Mouse (Mus musculus): ENCODE results near the gene Fbxo36. TPM values are rescaled to one million over a fixed set of nuclear protein-coding genes. Genes with fewer than 3 reads are reported as not detected.

Fbxo36 gene
- polyA plus RNA-seq, 1 experiment from 2014 or later: 10.5 TPM

GRCm38 (mm10) chr1:84860360-84861254, 21.0 kb downstream of the Fbxo36 start:
- ATAC-seq (ENCODE audit: insufficient read depth, low FRiP score, low read depth): no peak
- no peaks in the 10 kb centered on the region for H3K9me3 ChIP-seq

GRCm38 (mm10) chr1:84861255-84861630, 21.6 kb downstream of the Fbxo36 start:
- Histone ChIP-seq H3K27ac (no peak overlapping the region), H3K9ac (no peak overlapping the region), H3K36me3 (no peaks in the 10 kb centered on the region), H3K4me1 (no peaks in the 10 kb centered on the region), H3K4me2 (no peak overlapping the region), H3K4me3 (replicated peaks) (no peak overlapping the region), H3K9me3 (no peaks in the 10 kb centered on the region), H3K27me3 (replicated peaks) (no peaks in the 10 kb centered on the region)
- no peak for ATAC-seq (ENCODE audit: insufficient read depth, low FRiP score, low read depth)
- 73% methylated on average over 1 of the region's 1 CpGs for WGBS

More at GRCm38 (mm10) chr1:84860360-84861254, 21.0 kb downstream of the Fbxo36 start:
- Histone ChIP-seq H3K4me1 (no peaks in the 10 kb centered on the region), H3K36me3 (no peaks in the 10 kb centered on the region), H3K27ac (no peak overlapping the region), H3K4me3 (replicated peaks) (no peak overlapping the region), H3K4me2 (no peak overlapping the region), H3K27me3 (replicated peaks) (no peaks in the 10 kb centered on the region), H3K9ac (no peak overlapping the region)
- 61% methylated on average over 10 of the region's 10 CpGs for WGBS

- 47% methylated on average over 2 of the region's 2 CpGs for WGBS
- ATAC-seq (ENCODE audit: insufficient read depth, low FRiP score, low read depth): no peak
- H3K4me2 ChIP-seq: no peak overlapping the region
- no peaks in the 10 kb centered on the region for H3K36me3 ChIP-seq
- no peaks in the 10 kb centered on the region for H3K27me3 ChIP-seq (replicated peaks)
- no peak overlapping the region for H3K27ac ChIP-seq
- H3K4me1 ChIP-seq: no peaks in the 10 kb centered on the region
- H3K9me3 ChIP-seq: no peaks in the 10 kb centered on the region
- H3K9ac ChIP-seq: no peak overlapping the region
- H3K4me3 ChIP-seq (replicated peaks): no peak overlapping the region
Observed at GRCm38 (mm10) chr1:84864645-84865044, 25.0 kb downstream of the Fbxo36 start.

- ATAC-seq (ENCODE audit: insufficient read depth, low FRiP score, low read depth): no peak
Observed at GRCm38 (mm10) chr1:84866231-84866630, 26.6 kb downstream of the Fbxo36 start.

GRCm38 (mm10) chr1:84866706-84867230, 27.1 kb downstream of the Fbxo36 start:
- Histone ChIP-seq H3K4me2 (no peak overlapping the region), H3K27ac (no peak overlapping the region), H3K36me3 (no peaks in the 10 kb centered on the region), H3K4me3 (replicated peaks) (no peak overlapping the region), H3K9me3 (no peaks in the 10 kb centered on the region), H3K9ac (no peak overlapping the region), H3K4me1 (no peaks in the 10 kb centered on the region), H3K27me3 (replicated peaks) (no peaks in the 10 kb centered on the region)
- ATAC-seq (ENCODE audit: insufficient read depth, low FRiP score, low read depth): no peak
- 90% methylated on average over 3 of the region's 3 CpGs for WGBS

More at GRCm38 (mm10) chr1:84866231-84866630, 26.6 kb downstream of the Fbxo36 start:
- WGBS: 83% methylated on average over 6 of the region's 6 CpGs
- no peaks in the 10 kb centered on the region for H3K36me3 ChIP-seq
- H3K9ac ChIP-seq: no peak overlapping the region
- no peaks in the 10 kb centered on the region for H3K9me3 ChIP-seq
- H3K4me1 ChIP-seq: no peaks in the 10 kb centered on the region
- H3K27ac ChIP-seq: no peak overlapping the region
- no peak overlapping the region for H3K4me3 ChIP-seq (replicated peaks)
- H3K4me2 ChIP-seq: no peak overlapping the region
- no peaks in the 10 kb centered on the region for H3K27me3 ChIP-seq (replicated peaks)

GRCm38 (mm10) chr1:84868311-84868710, 28.7 kb downstream of the Fbxo36 start:
- H3K27me3 ChIP-seq (replicated peaks): no peaks in the 10 kb centered on the region
- H3K4me2 ChIP-seq: no peak overlapping the region
- H3K4me3 ChIP-seq (replicated peaks): no peak overlapping the region
- H3K4me1 ChIP-seq: no peaks in the 10 kb centered on the region
- H3K9ac ChIP-seq: no peak overlapping the region
- H3K36me3 ChIP-seq: no peaks in the 10 kb centered on the region
- no peak for ATAC-seq (ENCODE audit: insufficient read depth, low FRiP score, low read depth)
- H3K9me3 ChIP-seq: no peaks in the 10 kb centered on the region
- no peak overlapping the region for H3K27ac ChIP-seq

GRCm38 (mm10) chr1:84868841-84869240, 29.2 kb downstream of the Fbxo36 start:
- Histone ChIP-seq H3K27ac (no peak overlapping the region), H3K36me3 (no peaks in the 10 kb centered on the region), H3K4me3 (replicated peaks) (no peak overlapping the region), H3K4me2 (no peak overlapping the region), H3K9me3 (no peaks in the 10 kb centered on the region), H3K4me1 (no peaks in the 10 kb centered on the region), H3K27me3 (replicated peaks) (no peaks in the 10 kb centered on the region), H3K9ac (no peak overlapping the region)
- ATAC-seq (ENCODE audit: insufficient read depth, low FRiP score, low read depth): no peak
- 69% methylated on average over 4 of the region's 4 CpGs for WGBS

GRCm38 (mm10) chr1:84869498-84869897, 29.9 kb downstream of the Fbxo36 start:
- ATAC-seq (ENCODE audit: insufficient read depth, low FRiP score, low read depth): peak; percentile 72
- H3K9me3 ChIP-seq: no peaks in the 10 kb centered on the region
- no peak overlapping the region; the same call in 1 of the 2 replicates for H3K4me2 ChIP-seq
- H3K9ac ChIP-seq: no peak overlapping the region
- no peak overlapping the region for H3K27ac ChIP-seq
- H3K36me3 ChIP-seq: no peaks in the 10 kb centered on the region
- no peaks in the 10 kb centered on the region for H3K27me3 ChIP-seq (replicated peaks)
- no peak overlapping the region for H3K4me3 ChIP-seq (replicated peaks)
- H3K4me1 ChIP-seq: no peaks in the 10 kb centered on the region
- 39% methylated on average over 7 of the region's 7 CpGs for WGBS

GRCm38 (mm10) chr1:84871131-84871530, 31.5 kb downstream of the Fbxo36 start:
- ATAC-seq (ENCODE audit: insufficient read depth, low FRiP score, low read depth): no peak
- Histone ChIP-seq H3K36me3 (no peaks in the 10 kb centered on the region), H3K9ac (no peak overlapping the region), H3K4me2 (no peak overlapping the region), H3K27ac (no peak overlapping the region), H3K4me1 (no peaks in the 10 kb centered on the region), H3K4me3 (replicated peaks) (no peak overlapping the region), H3K27me3 (replicated peaks) (no peaks in the 10 kb centered on the region), H3K9me3 (no peaks in the 10 kb centered on the region)
- 63% methylated on average over 6 of the region's 6 CpGs for WGBS

- H3K4me2 ChIP-seq: no peak overlapping the region
- H3K4me1 ChIP-seq: no peaks in the 10 kb centered on the region
- WGBS: 15% methylated on average over 3 of the region's 3 CpGs
- H3K9ac ChIP-seq: no peak overlapping the region
- H3K4me3 ChIP-seq (replicated peaks): no peak overlapping the region
- no peaks in the 10 kb centered on the region for H3K27me3 ChIP-seq (replicated peaks)
- H3K36me3 ChIP-seq: no peaks in the 10 kb centered on the region
- H3K9me3 ChIP-seq: no peaks in the 10 kb centered on the region
- no peak for ATAC-seq (ENCODE audit: insufficient read depth, low FRiP score, low read depth)
- H3K27ac ChIP-seq: no peak overlapping the region
Observed at GRCm38 (mm10) chr1:84872105-84872504, 32.5 kb downstream of the Fbxo36 start.

- Histone ChIP-seq H3K27me3 (replicated peaks) (no peaks in the 10 kb centered on the region), H3K27ac (no peak overlapping the region), H3K9me3 (no peaks in the 10 kb centered on the region), H3K36me3 (no peaks in the 10 kb centered on the region), H3K9ac (no peak overlapping the region), H3K4me3 (replicated peaks) (no peak overlapping the region), H3K4me1 (no peaks in the 10 kb centered on the region), H3K4me2 (no peak overlapping the region)
- ATAC-seq (ENCODE audit: insufficient read depth, low FRiP score, low read depth): no peak; the same call in 1 of the 2 replicates
- 66% methylated on average over 4 of the region's 4 CpGs for WGBS
Observed at GRCm38 (mm10) chr1:84872939-84873338, 33.3 kb downstream of the Fbxo36 start.

- Histone ChIP-seq H3K9ac (no peak overlapping the region), H3K27me3 (replicated peaks) (no peaks in the 10 kb centered on the region), H3K4me1 (no peaks in the 10 kb centered on the region), H3K4me2 (no peak overlapping the region), H3K27ac (no peak overlapping the region), H3K36me3 (no peaks in the 10 kb centered on the region), H3K9me3 (no peaks in the 10 kb centered on the region), H3K4me3 (replicated peaks) (no peak overlapping the region)
- no peak for ATAC-seq (ENCODE audit: insufficient read depth, low FRiP score, low read depth)
- WGBS: 65% methylated on average over 2 of the region's 2 CpGs
Observed at GRCm38 (mm10) chr1:84877590-84877989, 37.9 kb downstream of the Fbxo36 start.

Data from stomach, embryonic 15.5 days (tissue).